Mouse (Mus musculus): ENCODE results near the gene Tmem231. TPM values are rescaled to one million over a fixed set of nuclear protein-coding genes. Genes with fewer than 3 reads are reported as not detected.

Tmem231 gene
- total RNA-seq, 2 experiments from 2014 or later, result 3.4 to 3.9 TPM

DNA sequence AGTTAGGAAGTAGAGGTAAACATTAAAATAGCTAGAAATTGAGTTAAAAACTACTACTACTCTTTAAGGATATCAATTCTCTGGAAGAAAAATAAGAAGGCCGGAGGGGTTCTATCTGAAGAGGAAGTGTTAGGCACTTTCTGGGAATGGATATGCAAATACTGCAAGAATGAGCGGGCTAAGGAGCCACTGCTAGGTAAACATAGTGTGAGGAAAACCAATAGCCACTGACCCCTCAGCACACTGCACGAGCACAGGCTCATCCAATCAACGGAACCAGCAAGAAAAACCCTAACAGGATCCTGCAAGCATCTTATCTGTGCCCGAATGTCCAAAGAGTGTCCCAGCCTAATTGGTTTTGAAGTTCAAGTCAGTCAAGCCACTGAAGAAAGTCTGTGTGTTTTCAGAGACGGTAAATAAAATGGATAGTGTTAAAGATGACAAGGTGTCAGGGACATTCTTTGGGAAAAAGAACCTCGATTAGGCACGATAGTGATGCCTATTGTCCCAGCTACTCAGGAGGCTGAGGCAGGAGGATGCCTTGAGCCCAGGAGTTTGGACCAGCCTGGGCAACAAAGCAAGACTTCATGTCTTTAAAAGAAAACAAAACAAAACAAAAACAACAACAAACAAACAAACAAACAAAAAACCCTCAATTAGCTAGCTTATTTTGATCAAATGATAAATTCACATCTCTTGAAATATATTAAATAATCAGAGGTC, 68.4 kb downstream of the Tmem231 start:
- DNase-seq (ENCODE audit: low spot score in 2 of 2), result no peak

DNA sequence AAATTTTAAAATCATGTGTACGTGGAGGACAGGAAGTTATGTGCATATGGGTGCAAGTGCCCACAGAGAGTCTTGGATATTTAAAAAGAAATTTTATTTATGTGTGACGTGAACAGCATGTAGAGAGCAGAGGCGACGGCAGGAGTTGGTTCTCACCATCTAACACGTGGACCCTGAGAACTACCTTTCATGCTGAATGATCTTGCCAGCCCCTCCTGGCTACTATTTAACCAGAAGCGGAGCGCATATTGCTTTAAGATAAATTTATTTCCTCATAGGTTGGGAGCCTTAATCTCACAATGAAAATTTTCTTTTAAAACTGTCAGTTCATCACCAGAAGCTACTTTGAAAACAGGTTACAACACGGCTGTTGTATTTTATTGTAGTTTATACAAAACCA, 69.0 kb downstream of the Tmem231 start:
- DNase-seq (ENCODE audit: low spot score in 2 of 2), result no peak

DNA sequence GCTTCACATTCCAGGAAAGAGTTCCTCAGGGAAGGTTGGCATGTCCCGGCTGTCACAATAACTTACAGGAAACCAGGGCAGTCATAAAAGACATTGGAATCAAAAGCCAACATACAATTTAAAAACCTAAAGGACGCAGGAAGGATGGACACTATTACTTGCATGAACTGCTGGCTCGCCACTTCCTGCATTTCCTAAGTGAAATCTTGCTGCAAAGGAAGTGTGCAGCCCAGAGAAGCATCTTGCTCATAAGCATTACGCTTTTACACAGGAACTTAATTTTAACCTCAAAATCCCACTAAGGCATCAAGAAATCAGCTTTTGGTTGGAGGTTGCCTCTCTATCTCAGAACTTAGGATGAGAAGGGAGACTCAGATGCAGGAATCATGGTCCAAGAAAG, 70.4 kb downstream of the Tmem231 start:
- no peak for DNase-seq (ENCODE audit: low spot score in 2 of 2)

Other genes starting within 250 kb of the Tmem231 start
- gene Ctrb1, start 242.9 kb downstream of the Tmem231 start, total RNA-seq (2021), result under 1 TPM in 1 of 2 experiments, not detected in 1; 0.32 TPM
- 10 to 100 TPM; 35.1 to 36.5 TPM for gene Bcar1, start 190.1 kb downstream of the Tmem231 start, total RNA-seq (2021)
- gene Cfdp1, start 79.6 kb downstream of the Tmem231 start, total RNA-seq (2021), result 10 to 100 TPM; 59.8 to 67.7 TPM
- gene Tmem170, start 57.1 kb downstream of the Tmem231 start, total RNA-seq (2021), result 1 to 10 TPM; 2.0 to 2.9 TPM
- 1 to 10 TPM; 3.4 to 4.7 TPM for gene Chst5, start 23.4 kb downstream of the Tmem231 start, total RNA-seq (2021)
- gene Gabarapl2, start 6.8 kb upstream of the Tmem231 start, total RNA-seq (2021), result 10 to 100 TPM; 72.7 to 74.9 TPM
- gene Adat1, start 58.4 kb upstream of the Tmem231 start, total RNA-seq (2021), result 1 to 10 TPM; 2.6 to 2.7 TPM
- gene Kars, start 77.4 kb upstream of the Tmem231 start, total RNA-seq (2021), result 100 to 1,000 TPM; 132 TPM
- 10 to 100 TPM; 13.5 to 15.7 TPM for gene Terf2ip, start 77.5 kb upstream of the Tmem231 start, total RNA-seq (2021)
- gene Gm6793, start 81.2 kb upstream of the Tmem231 start, total RNA-seq (2021), result under 1 TPM; 0.18 to 0.20 TPM